Mouse (Mus musculus) liver, embryonic 16.5 days (tissue): Measurements from ENCODE around the gene Cpt1c. TPM values are rescaled to one million over a fixed set of nuclear protein-coding genes. Genes with fewer than 3 reads are reported as not detected.
A peak's percentile ranks its signal among the peaks of the same experiment; 100 is the strongest.

Experiments
- ATAC-seq: fragments of 200-750 bp; cut with Nextera tagmentation; 2 replicates; pipeline ENCODE4 v1.8.0; 2017; ENCODE audit warnings: low read depth, mild to moderate bottlenecking, moderate number of reproducible peaks, moderate library complexity
- H3K27ac ChIP-seq: fragments of 300-500 bp; sonication (generic); 2 replicates; pipeline ENCODE4 v1.5.1; 2014; ENCODE audit warnings: mild to moderate bottlenecking, low read length
- H3K27me3 ChIP-seq: fragments of 300-500 bp; sonication (generic); 2 replicates; pipeline ENCODE4 v1.6.1; 2014; ENCODE audit warnings: low read depth, low read length, mixed read lengths; ENCODE audit not compliant: control insufficient read depth, insufficient read depth
- H3K36me3 ChIP-seq: fragments of 300-500 bp; sonication (generic); 2 replicates; pipeline ENCODE4 v1.6.1; 2014; ENCODE audit warnings: mild to moderate bottlenecking; ENCODE audit not compliant: control insufficient read depth, insufficient read depth
- H3K4me1 ChIP-seq: fragments of 300-500 bp; sonication (generic); 2 replicates; pipeline ENCODE4 v1.6.1; 2014; ENCODE audit warnings: low read depth, low read length, mixed read lengths; ENCODE audit not compliant: control insufficient read depth
- H3K4me2 ChIP-seq: fragments of 300-500 bp; sonication (generic); 2 replicates; pipeline ENCODE4 v1.6.1; 2014; ENCODE audit warnings: low read depth, low read length, mixed read lengths
- H3K4me3 ChIP-seq: fragments of 300-500 bp; sonication (generic); 2 replicates; pipeline ENCODE4 v1.5.1; 2014; ENCODE audit warnings: low read depth, mild to moderate bottlenecking, low read length
- H3K9ac ChIP-seq: fragments of 300-500 bp; sonication (generic); 2 replicates; pipeline ENCODE4 v1.6.1; 2014; ENCODE audit warnings: low read depth, low read length
- H3K9me3 ChIP-seq: fragments of 300-500 bp; sonication (generic); replicated peaks from 2 replicates; pipeline ENCODE4 v1.6.1; 2016; ENCODE audit warnings: low read length; ENCODE audit not compliant: control insufficient read depth
- WGBS: fragments of 180-500 bp; shearing (Covaris S2); extraction: QIAGEN DNeasy Blood & Tissue Kit; methylation state at CpG from one replicate; pipeline ENCODE4 v1.1.7; 2014; ENCODE audit not compliant: insufficient replicate concordance; 5-methylcytosine and 5-hydroxymethylcytosine counted together
- polyA plus RNA-seq: library from polyadenylated mRNA; unstranded; fragments of >200 nt; fragmentation: Nextera tagmentation; extraction: Ambion mirVana; gene quantifications from 2 replicates; pipeline ENCODE4 v1.2.1, GENCODE M21; 2015

The Cpt1c gene
- polyA plus RNA-seq, 1 experiment from 2014 or later: 1.8 TPM

GRCm38 (mm10) chr7:44986879-44987718 is 12.4 kb upstream of the Cpt1c start:
- WGBS: under 1% methylated on average over 29 of the region's 29 CpGs
- H3K27me3 ChIP-seq: no peaks in the 10 kb centered on the region
- H3K4me2 ChIP-seq: peak overlapping the region; percentile 86
- peaks cover 23% of the 10 kb centered on the region for H3K4me1 ChIP-seq
- peak overlapping the region; percentile 77 for H3K9ac ChIP-seq
- peak overlapping the region; percentile 89 for H3K27ac ChIP-seq
- peak; percentile 6; the same call in 1 of the 2 replicates for ATAC-seq
- H3K4me3 ChIP-seq: peak overlapping the region; percentile 78
- no peaks in the 10 kb centered on the region for H3K9me3 ChIP-seq
- peaks cover 2% of the 10 kb centered on the region for H3K36me3 ChIP-seq

DNA sequence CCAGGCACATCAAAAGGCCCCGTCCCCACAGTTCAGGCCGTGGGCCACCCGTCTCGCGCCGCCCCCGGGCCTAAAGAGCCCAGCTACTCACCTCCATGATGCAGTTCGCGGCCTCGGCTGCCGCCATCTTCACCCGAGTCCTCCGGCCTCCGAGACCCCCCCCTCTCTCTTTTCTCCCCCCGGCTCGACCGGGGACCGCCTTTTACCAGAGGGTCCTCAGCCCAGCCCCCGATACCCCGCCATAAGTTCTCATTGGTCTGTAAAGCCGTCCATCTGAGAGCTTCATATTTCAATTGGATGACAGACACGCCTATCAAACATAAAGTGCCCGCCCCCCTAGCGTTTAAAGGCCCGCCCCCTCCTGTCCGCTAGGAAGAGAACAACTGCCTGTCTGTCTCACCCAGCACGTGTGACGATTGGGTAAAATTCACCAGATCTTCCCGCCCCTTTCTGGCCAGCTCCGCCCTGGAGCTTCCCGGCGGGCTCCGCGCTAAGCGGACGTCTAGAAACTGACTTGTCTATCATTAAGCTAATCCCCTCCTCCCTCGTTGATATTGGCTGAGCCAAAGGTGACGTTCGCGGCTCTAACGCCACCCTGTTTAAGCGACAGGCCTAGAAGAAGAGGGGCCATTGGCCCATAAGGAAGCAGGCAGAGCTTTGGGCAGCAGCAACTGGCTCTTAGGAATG is 11.7 kb upstream of the Cpt1c start, which contains the start of gene Prmt1:
Gene Prmt1, minus strand, starts transcription at position 377 of the 687 bp plus-strand sequence.
- peaks cover 9% of the 10 kb centered on the region for H3K36me3 ChIP-seq
- peak within 1 kb of the TSS; percentile 88 for H3K4me3 ChIP-seq
- H3K27ac ChIP-seq: peak within 1 kb of the TSS; percentile 89
- WGBS: under 1% methylated on average over 41 of the region's 42 CpGs
- peak within 1 kb of the TSS; percentile 99 for H3K4me2 ChIP-seq
- H3K9me3 ChIP-seq: no peaks in the 10 kb centered on the region
- H3K27me3 ChIP-seq: no peaks in the 10 kb centered on the region
- ATAC-seq: peak; percentile 93
- H3K9ac ChIP-seq: peak within 1 kb of the TSS; percentile 92
- peaks cover 23% of the 10 kb centered on the region for H3K4me1 ChIP-seq

- H3K4me3 ChIP-seq: peak overlapping the region; percentile 88
- H3K36me3 ChIP-seq: peaks cover 13% of the 10 kb centered on the region
- peaks cover 23% of the 10 kb centered on the region for H3K4me1 ChIP-seq
- no peaks in the 10 kb centered on the region for H3K27me3 ChIP-seq
- peak overlapping the region; percentile 92 for H3K9ac ChIP-seq
- H3K27ac ChIP-seq: peak overlapping the region; percentile 85
- no peaks in the 10 kb centered on the region for H3K9me3 ChIP-seq
- no peak for ATAC-seq
- H3K4me2 ChIP-seq: peak overlapping the region; percentile 99
- WGBS: under 1% methylated on average over 44 of the region's 45 CpGs
Measured at GRCm38 (mm10) chr7:44985595-44986191, 11.0 kb upstream of the Cpt1c start.

DNA sequence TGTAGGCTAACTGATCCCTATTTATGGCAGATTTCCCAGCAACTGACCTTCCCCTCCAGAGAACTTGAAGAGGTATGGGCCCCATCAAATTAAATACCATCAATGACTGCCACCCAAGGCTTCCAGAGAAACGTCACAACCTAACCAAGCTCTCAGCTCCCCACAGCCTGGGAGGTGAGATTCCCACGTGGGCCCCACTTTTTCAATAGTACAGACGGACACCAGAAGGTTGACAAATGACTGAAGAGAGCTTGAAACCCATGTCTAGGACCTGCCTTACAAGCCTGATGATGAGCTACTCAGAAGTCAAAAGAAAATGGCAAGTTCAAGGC is 10.1 kb upstream of the Cpt1c start:
- H3K27ac ChIP-seq: peak overlapping the region; percentile 85; the same call in 1 of the 2 replicates
- no peak for ATAC-seq
- 33% methylated on average over 3 of the region's 3 CpGs for WGBS
- H3K4me3 ChIP-seq: no peak overlapping the region
- peak overlapping the region; percentile 99; the same call in 1 of the 2 replicates for H3K4me2 ChIP-seq
- H3K9me3 ChIP-seq: no peaks in the 10 kb centered on the region
- peaks cover 17% of the 10 kb centered on the region for H3K36me3 ChIP-seq
- H3K27me3 ChIP-seq: no peaks in the 10 kb centered on the region
- H3K9ac ChIP-seq: no peak overlapping the region
- peaks cover 23% of the 10 kb centered on the region for H3K4me1 ChIP-seq

DNA sequence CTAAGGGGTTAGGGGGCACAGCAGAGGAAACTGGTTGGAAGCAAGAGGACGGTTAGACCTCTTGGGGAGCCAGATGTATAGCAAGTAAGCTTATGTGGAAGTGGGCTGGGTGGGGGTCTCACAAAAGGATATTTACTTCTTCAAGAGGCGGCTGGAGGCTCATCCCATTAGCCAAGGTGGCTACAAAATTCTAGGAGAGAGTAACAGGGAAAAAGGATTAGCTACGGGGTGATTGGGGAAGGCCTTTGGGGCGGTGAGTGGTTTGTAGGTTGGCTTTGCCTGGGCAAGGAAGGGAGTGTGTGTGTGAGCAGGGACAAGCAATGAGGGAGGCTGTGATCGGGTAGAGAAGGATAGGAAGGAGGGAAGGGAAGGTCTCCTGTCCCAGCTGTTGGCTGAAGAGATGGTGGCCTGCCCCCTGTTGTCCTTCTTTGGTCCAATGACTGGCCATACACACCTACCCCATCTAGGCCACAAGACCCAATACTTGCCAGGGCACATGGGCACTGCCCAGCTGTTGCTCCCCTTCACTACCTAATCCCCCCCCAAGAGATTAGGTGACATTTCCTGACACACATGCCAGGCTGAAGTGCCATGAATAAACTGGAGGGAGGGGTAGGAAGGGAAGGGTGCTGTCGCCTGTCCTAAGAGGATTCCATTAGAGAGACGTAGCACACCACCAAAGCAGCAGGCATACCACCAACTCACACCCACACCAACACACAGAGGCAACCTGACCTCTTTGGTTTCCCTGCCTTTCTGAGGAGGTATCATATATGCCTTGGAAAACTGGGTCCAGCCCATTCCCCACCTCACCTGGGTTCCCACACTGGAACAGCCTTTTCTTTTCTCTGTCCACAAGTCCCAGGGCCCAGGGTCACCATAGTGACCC is 9.5 kb upstream of the Cpt1c start:
- peak overlapping the region; percentile 4; the same call in 1 of the 2 replicates for H3K4me2 ChIP-seq
- H3K36me3 ChIP-seq: peaks cover 19% of the 10 kb centered on the region
- H3K9me3 ChIP-seq: no peaks in the 10 kb centered on the region
- peaks cover 23% of the 10 kb centered on the region for H3K4me1 ChIP-seq
- H3K4me3 ChIP-seq: no peak overlapping the region
- 81% methylated on average over 7 of the region's 7 CpGs for WGBS
- ATAC-seq: no peak
- H3K9ac ChIP-seq: no peak overlapping the region
- H3K27ac ChIP-seq: no peak overlapping the region
- H3K27me3 ChIP-seq: no peaks in the 10 kb centered on the region

DNA sequence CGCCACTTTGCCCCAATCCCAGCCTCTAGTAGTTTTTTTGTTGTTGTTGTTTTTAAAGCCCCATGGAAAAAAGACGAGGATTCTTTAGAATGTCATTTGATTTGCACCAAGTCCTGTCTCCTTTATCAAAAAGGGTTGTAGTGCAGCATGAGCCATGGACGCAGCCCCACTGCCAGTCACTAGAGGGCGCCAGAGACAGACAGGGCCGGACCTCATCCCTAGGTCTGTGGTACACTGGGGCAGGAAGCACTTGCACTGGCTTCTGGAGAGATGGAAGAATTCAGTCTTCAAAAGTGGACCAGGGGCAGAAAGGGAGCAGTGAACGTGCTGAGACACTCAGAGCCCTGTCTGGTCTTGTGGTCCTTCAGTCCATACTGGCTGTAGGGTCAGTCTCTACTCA is 8.4 kb upstream of the Cpt1c start:
- no peak for ATAC-seq
- Histone ChIP-seq H3K27me3 (no peaks in the 10 kb centered on the region), H3K4me1 (peaks cover 22% of the 10 kb centered on the region), H3K4me3 (no peak overlapping the region), H3K27ac (no peak overlapping the region), H3K4me2 (no peak overlapping the region), H3K36me3 (peaks cover 20% of the 10 kb centered on the region), H3K9ac (no peak overlapping the region), H3K9me3 (no peaks in the 10 kb centered on the region)
- 20% methylated on average over 6 of the region's 6 CpGs for WGBS

DNA sequence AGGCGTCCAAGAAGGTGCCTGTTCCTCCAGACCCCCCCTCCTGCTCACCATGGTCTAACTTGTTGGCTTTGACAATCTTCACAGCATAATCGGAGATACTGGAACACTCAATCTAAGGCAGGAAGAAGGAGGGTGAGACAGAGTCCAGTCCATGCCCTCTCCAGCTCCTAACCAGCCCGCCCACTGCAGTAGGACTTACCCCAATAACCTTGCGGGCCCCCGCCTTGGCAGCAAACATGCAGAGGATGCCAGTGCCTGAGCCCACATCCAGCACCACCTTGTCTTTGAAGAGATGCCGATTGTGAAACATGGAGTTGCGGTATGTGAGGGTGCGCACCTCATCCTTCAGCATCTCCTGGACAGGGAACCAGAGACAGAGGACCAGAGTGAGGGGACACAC is 6.9 kb upstream of the Cpt1c start:
- H3K36me3 ChIP-seq: peaks cover 32% of the 10 kb centered on the region
- H3K9me3 ChIP-seq: no peaks in the 10 kb centered on the region
- 83% methylated on average over 8 of the region's 8 CpGs for WGBS
- no peak overlapping the region for H3K9ac ChIP-seq
- H3K4me3 ChIP-seq: no peak overlapping the region
- H3K4me2 ChIP-seq: no peak overlapping the region
- no peak for ATAC-seq
- no peak overlapping the region for H3K27ac ChIP-seq
- H3K4me1 ChIP-seq: peaks cover 12% of the 10 kb centered on the region
- H3K27me3 ChIP-seq: no peaks in the 10 kb centered on the region

DNA sequence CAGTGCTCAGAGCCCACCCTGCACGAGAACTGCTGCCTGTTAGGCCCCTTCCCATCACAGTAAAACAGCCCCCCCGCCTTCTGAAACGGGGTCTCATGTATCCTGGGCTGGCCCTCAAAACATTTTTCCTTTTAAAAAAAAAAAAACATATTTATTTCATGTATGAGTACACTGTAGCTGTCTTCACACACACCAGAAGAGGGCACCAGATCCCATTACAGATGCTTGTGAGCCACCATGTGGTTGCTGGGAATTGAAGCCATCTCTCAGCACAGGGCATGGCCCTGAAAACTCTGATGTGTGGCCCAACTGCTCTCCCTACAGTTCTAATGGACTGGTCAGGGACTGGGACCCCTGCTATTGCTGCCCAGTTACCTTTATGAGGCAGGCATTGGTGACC is 3.6 kb upstream of the Cpt1c start:
- Histone ChIP-seq H3K36me3 (peaks cover 33% of the 10 kb centered on the region), H3K4me3 (no peak overlapping the region), H3K9me3 (no peaks in the 10 kb centered on the region), H3K4me1 (peaks cover 22% of the 10 kb centered on the region), H3K27me3 (no peaks in the 10 kb centered on the region), H3K27ac (no peak overlapping the region), H3K4me2 (no peak overlapping the region), H3K9ac (no peak overlapping the region)
- ATAC-seq: no peak
- 76% methylated on average over 3 of the region's 3 CpGs for WGBS
